ENCODE assay signal across 17 mouse cellular contexts in the genomic region with DNA sequence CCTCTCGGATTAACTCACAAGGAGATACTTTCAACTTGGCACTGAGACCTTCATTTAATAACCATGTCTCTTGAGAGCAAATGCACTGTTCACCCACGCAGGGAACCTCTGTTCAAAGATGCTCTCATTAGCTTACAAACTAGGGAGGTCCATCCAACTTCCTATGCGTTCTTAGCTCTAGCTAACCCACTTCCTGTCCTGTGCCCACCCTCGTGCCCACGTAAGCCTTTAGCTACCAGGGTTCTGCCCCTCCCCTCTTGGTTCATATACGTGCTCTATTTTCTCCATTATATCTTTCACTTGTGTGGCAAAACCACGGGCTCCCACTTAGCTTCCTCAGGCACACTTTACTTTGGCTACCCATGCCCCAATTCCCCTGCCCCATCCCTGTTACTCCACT.
DNase-seq lines count a peak whose midpoint lies in the region.
"Had no signal": no experiment of that assay in that cellular context is flagged by ENCODE, and none has a peak within 500 bp of the region (broad histone marks: within the 10 kb centered on the region; RNA-seq: fewer than 3 reads in every experiment).

No protein-coding gene starts in this region.

- peak; percentile 53 for DNase-seq in heart, adult 11 months
- no peak for DNase-seq in heart, adult 9 months (ENCODE audit: low spot score in 2 of 2)
- DNase-seq in CD4-positive helper T cell, adult 2 months (ENCODE audit: low read depth, low spot score) = peak; percentile 42
- peak; percentile 10 for DNase-seq in T-cell, adult 2 months (ENCODE audit: low spot score)
- no peak for DNase-seq in kidney, postnatal 25 days
- no peak for DNase-seq in frontal cortex, postnatal 10 days (ENCODE audit: low spot score in 2 of 2)
- DNase-seq: adrenal gland, adult 2 months; adrenal gland, postnatal 14 days; cerebellum, adult 11 months; cerebellum, adult 2 months; cerebellum, adult 9-11 months; cerebellum, postnatal 25 days; gastrocnemius, adult 2 months; gastrocnemius, postnatal 14 days; heart, adult 18-20 months; heart, postnatal 14 days; heart, postnatal 4 days had no signal

Comparison
In these comparisons a context has a peak if more than half of its experiments do, and no peak if none do; other contexts are left out.
1. DNase-seq: peak in heart, adult 11 months (single experiment), CD4-positive helper T cell, adult 2 months (single experiment) and T-cell, adult 2 months (single experiment); none in heart, adult 9 months (0 of 2), kidney, postnatal 25 days (0 of 2) and frontal cortex, postnatal 10 days (0 of 2).